Mouse (Mus musculus) stomach, postnatal 0 days (tissue): ENCODE measurements at regions not wholly inside any gene's neighbourhood (a gene's known extent, or its start where the extent isn't known, plus 50 kb on each side); places are given as distances from the start of the nearest gene placed in this dataset.

Source experiments
- CTCF ChIP-seq: IDR thresholded peaks from 2 replicates; pipeline ENCODE4 v1.5.1; 2016; ENCODE audit warnings: antibody characterized with exemption, low read depth, mild to moderate bottlenecking, moderate library complexity
- EP300 ChIP-seq: optimal IDR thresholded peaks from 2 replicates; pipeline ENCODE3; 2016; ENCODE audit warnings: antibody characterized with exemption

DNA sequence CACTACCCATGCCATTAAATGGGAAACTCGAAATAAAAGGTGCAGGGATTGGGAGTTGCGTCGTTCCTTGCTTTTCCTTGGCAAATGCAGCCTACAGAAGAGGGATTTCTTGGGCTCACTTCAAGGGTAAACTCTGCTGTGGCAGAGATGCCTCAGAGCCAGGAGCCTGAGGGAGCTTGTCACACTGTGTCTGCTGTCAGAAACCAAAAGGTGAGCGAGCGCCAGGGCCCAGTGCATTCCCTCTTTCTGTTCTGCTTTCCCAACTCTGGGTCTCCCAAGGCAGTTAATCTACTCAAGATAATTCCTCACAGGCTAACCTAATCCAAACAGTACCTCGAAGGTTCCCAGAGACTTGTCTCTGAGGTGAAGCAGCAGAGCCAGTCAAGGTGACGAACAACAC lies 179.5 kb downstream of the Ttc8 start:
- TF ChIP-seq CTCF (no peak), EP300 (no peak)
